Mouse (Mus musculus): ENCODE measurements at regions not wholly inside any gene's neighbourhood (a gene's known extent, or its start where the extent isn't known, plus 50 kb on each side); places are given as distances from the start of the nearest gene placed in this dataset.

GRCm38 (mm10) chr2:22024438-22024837 is 202.9 kb upstream of the Myo3a start:
- TF ChIP-seq PAX5 (IDR thresholded peaks at IDR 0.05; ENCODE audit: low read length) (no peak), RCOR1 (conservative IDR thresholded peaks at IDR 0.05; ENCODE audit: low read depth, low read length) (no peak), JUND (conservative IDR thresholded peaks at IDR 0.05; ENCODE audit: low read depth, low read length) (no peak), E2F4 (IDR thresholded peaks at IDR 0.05; ENCODE audit: insufficient replicate concordance, low read depth, low read length) (no peak), GABPA (IDR thresholded peaks at IDR 0.05; ENCODE audit: insufficient replicate concordance, low read depth, low read length) (no peak), IRF4 (IDR thresholded peaks at IDR 0.05; ENCODE audit: low read depth, low read length) (no peak), UBTF (IDR thresholded peaks at IDR 0.05; ENCODE audit: low read depth, low read length) (no peak), CHD2 (IDR thresholded peaks at IDR 0.05; ENCODE audit: low read length) (no peak), MAX (IDR thresholded peaks at IDR 0.05; ENCODE audit: low read length) (no peak), CTCF (conservative IDR thresholded peaks at IDR 0.05 in 1 of 2, IDR thresholded peaks at IDR 0.05 in 1 of 2; ENCODE audit: low read depth in 2 of 2, low read length in 2 of 2) (no peak), SIN3A (IDR thresholded peaks at IDR 0.05; ENCODE audit: low read length) (no peak), CHD1 (IDR thresholded peaks at IDR 0.05; ENCODE audit: low read depth, low read length) (no peak), USF2 (conservative IDR thresholded peaks at IDR 0.05; ENCODE audit: low read depth, low read length) (no peak), MXI1 (IDR thresholded peaks at IDR 0.05; ENCODE audit: low read depth, low read length) (no peak), MAZ (IDR thresholded peaks at IDR 0.05; ENCODE audit: low read depth, low read length) (no peak), MEF2A (IDR thresholded peaks at IDR 0.05; ENCODE audit: borderline replicate concordance, low read depth, low read length) (no peak), ZMIZ1 (IDR thresholded peaks at IDR 0.05; ENCODE audit: low read depth, low read length) (no peak), MAFK (IDR thresholded peaks at IDR 0.05; ENCODE audit: insufficient replicate concordance, low read length) (no peak)
- Histone ChIP-seq H3K9me3 (replicated peaks; ENCODE audit: low read length) (no peaks in the 10 kb centered on the region), H3K9ac (ENCODE audit: insufficient read depth, low read depth) (no peak overlapping the region), H3K27me3 (replicated peaks) (no peaks in the 10 kb centered on the region), H3K27ac (ENCODE audit: insufficient read depth, low read depth) (no peak overlapping the region), H3K4me2 (ENCODE audit: insufficient read depth, low read depth, poor library complexity, severe bottlenecking) (no peak overlapping the region), H3K79me2 (replicated peaks; ENCODE audit: control insufficient read depth, extremely low read depth, insufficient read depth, poor library complexity, severe bottlenecking) (no peaks in the 10 kb centered on the region), H3K4me3 (replicated peaks in 1 of 3; ENCODE audit: low read depth in 2 of 3, low read length in 2 of 3, poor library complexity in 1 of 3) (no peak overlapping the region), H3K4me1 (ENCODE audit: control insufficient read depth in 1 of 2, insufficient read depth in 2 of 2) (peaks cover 0 to 16% of the 10 kb centered on the region in 2 experiments; a peak in 2 of 4 replicates), H3K36me3 (replicated peaks in 1 of 2; ENCODE audit: control insufficient read depth in 1 of 2, insufficient read depth in 1 of 2, low read length in 1 of 2) (no peaks in the 10 kb centered on the region)
- dilution Hi-C loops (cut with MboI; ENCODE audit: extremely low pct_ligation_motif_present, extremely low pct_unique_long_range_greater_than_20kb, low sequenced_read_pairs): no loop called here
- DNase-seq (ENCODE audit: extremely low read depth): no peak
- in situ Hi-C loops (cut with MboI; ENCODE audit: low pct_ligation_motif_present, low pct_unique_long_range_greater_than_20kb, low sequenced_read_pairs): no loop called here

DNA sequence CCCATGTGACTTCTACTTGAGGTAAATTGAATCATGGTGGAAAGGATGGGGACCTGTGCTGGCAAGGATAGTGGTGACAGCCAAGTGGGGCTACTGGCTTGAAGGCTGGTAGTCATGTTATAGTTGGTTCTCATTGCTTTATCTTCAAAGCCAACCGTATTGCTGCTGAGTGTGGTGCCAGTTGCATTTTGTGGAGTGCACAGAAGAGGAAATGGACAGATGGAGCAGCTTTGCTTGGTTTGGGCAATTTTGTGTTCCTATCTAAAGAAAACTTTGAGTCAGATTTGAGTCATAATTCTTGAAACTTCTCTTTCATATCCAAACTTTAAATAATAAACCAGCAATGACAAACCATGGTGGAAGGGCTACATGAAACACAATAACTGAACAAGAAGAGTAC is 200.5 kb upstream of the Myo3a start:
- no peak for TF ChIP-seq NRF1 (IDR thresholded peaks at IDR 0.05; ENCODE audit: low read depth, low read length)
- TF ChIP-seq EP300 (IDR thresholded peaks at IDR 0.05; ENCODE audit: low read length): no peak
- dilution Hi-C loops (cut with MboI; ENCODE audit: extremely low pct_ligation_motif_present, extremely low pct_unique_long_range_greater_than_20kb, low sequenced_read_pairs): no loop called here
- Histone ChIP-seq H3K36me3 (replicated peaks in 1 of 2; ENCODE audit: control insufficient read depth in 1 of 2, insufficient read depth in 1 of 2, low read length in 1 of 2) (no peaks in the 10 kb centered on the region), H3K27me3 (replicated peaks) (no peaks in the 10 kb centered on the region), H3K79me2 (replicated peaks; ENCODE audit: control insufficient read depth, extremely low read depth, insufficient read depth, poor library complexity, severe bottlenecking) (no peaks in the 10 kb centered on the region), H3K4me3 (replicated peaks in 1 of 3; ENCODE audit: low read depth in 2 of 3, low read length in 2 of 3, poor library complexity in 1 of 3) (no peak overlapping the region), H3K9me3 (replicated peaks; ENCODE audit: low read length) (no peaks in the 10 kb centered on the region), H3K9ac (ENCODE audit: insufficient read depth, low read depth) (no peak overlapping the region), H3K4me2 (ENCODE audit: insufficient read depth, low read depth, poor library complexity, severe bottlenecking) (no peak overlapping the region), H3K4me1 (ENCODE audit: control insufficient read depth in 1 of 2, insufficient read depth in 2 of 2) (peaks cover 0 to 16% of the 10 kb centered on the region in 2 experiments; a peak in 2 of 4 replicates), H3K27ac (ENCODE audit: insufficient read depth, low read depth) (no peak overlapping the region)
- no peak for DNase-seq (ENCODE audit: extremely low read depth)
- in situ Hi-C loops (cut with MboI; ENCODE audit: low pct_ligation_motif_present, low pct_unique_long_range_greater_than_20kb, low sequenced_read_pairs): no loop called here
